Mouse (Mus musculus): ENCODE measurements around the gene Gatad2a. TPM values are rescaled to one million over a fixed set of nuclear protein-coding genes. Genes with fewer than 3 reads are reported as not detected.
"Not testable (repeated sequence)": the region's sequence is repeated elsewhere in the genome, so short reads cannot be mapped to it uniquely, and the experiment has no call there.

Gatad2a gene
- polyA plus RNA-seq, 1 experiment from 2014 or later: 28.1 TPM

DNA sequence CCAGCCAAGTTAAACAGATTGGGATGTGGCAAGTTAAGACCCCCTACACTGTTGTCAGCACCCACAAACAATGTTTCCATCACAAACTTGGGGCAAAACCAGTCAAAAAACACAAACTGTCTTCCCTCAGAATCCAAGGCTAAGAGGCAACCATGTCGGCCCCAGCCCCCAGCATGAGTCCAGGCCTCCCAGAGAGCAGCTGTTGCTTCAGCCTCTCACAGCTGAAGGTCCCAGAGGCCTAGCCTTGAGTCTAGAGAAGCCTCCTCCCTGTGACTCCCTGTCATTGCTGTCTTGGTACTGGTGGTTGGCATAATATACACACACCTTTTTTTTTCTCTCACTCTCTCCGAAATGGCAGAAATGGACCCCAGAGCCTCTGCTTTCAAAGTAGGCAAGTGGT, 39.5 kb downstream of the Gatad2a start:
- no peaks in the 10 kb centered on the region for H3K4me1 ChIP-seq (ENCODE audit: control insufficient read depth, insufficient read depth, low read length)
- no peak overlapping the region for H3K27ac ChIP-seq (replicated peaks; ENCODE audit: low read depth, low read length)
- no peak overlapping the region for H3K9ac ChIP-seq (replicated peaks; ENCODE audit: low read length)
- H3K36me3 ChIP-seq (ENCODE audit: control insufficient read depth, insufficient read depth, low read length): no peaks in the 10 kb centered on the region
- H3K9me3 ChIP-seq (ENCODE audit: control insufficient read depth, low read length): no peaks in the 10 kb centered on the region
- WGBS: 77% methylated on average over 2 of the region's 2 CpGs
- no peak for ATAC-seq (ENCODE audit: low FRiP score, low TSS enrichment)
- no peak overlapping the region for H3K4me2 ChIP-seq (ENCODE audit: low read length)
- no peaks in the 10 kb centered on the region for H3K27me3 ChIP-seq (ENCODE audit: control insufficient read depth, insufficient read depth, low read length)
- H3K4me3 ChIP-seq (replicated peaks; ENCODE audit: low read depth, low read length): no peak overlapping the region
- no peak for DNase-seq

- 70% methylated on average over 1 of the region's 1 CpGs for WGBS
- Histone ChIP-seq H3K4me1 (ENCODE audit: control insufficient read depth, insufficient read depth, low read length) (no peaks in the 10 kb centered on the region), H3K9ac (replicated peaks; ENCODE audit: low read length) (no peak overlapping the region), H3K36me3 (ENCODE audit: control insufficient read depth, insufficient read depth, low read length) (no peaks in the 10 kb centered on the region), H3K4me3 (replicated peaks; ENCODE audit: low read depth, low read length) (no peak overlapping the region), H3K4me2 (ENCODE audit: low read length) (no peak overlapping the region), H3K27me3 (ENCODE audit: control insufficient read depth, insufficient read depth, low read length) (no peaks in the 10 kb centered on the region), H3K27ac (replicated peaks; ENCODE audit: low read depth, low read length) (no peak overlapping the region), H3K9me3 (ENCODE audit: control insufficient read depth, low read length) (no peaks in the 10 kb centered on the region)
- no peak for ATAC-seq (ENCODE audit: low FRiP score, low TSS enrichment)
- DNase-seq: no peak
These were observed 41.5 kb downstream of the Gatad2a start for GRCm38 (mm10) chr8:69954642-69955041.

GRCm38 (mm10) chr8:69954213-69954612, 42.0 kb downstream of the Gatad2a start:
- H3K36me3 ChIP-seq (ENCODE audit: control insufficient read depth, insufficient read depth, low read length): no peaks in the 10 kb centered on the region
- H3K4me3 ChIP-seq (replicated peaks; ENCODE audit: low read depth, low read length): no peak overlapping the region
- no peak overlapping the region for H3K4me2 ChIP-seq (ENCODE audit: low read length)
- H3K27ac ChIP-seq (replicated peaks; ENCODE audit: low read depth, low read length): no peak overlapping the region
- H3K9me3 ChIP-seq (ENCODE audit: control insufficient read depth, low read length): no peaks in the 10 kb centered on the region
- DNase-seq (no peak), ATAC-seq (ENCODE audit: low FRiP score, low TSS enrichment) (no peak)
- H3K9ac ChIP-seq (replicated peaks; ENCODE audit: low read length): no peak overlapping the region
- 83% methylated on average over 4 of the region's 4 CpGs for WGBS
- H3K4me1 ChIP-seq (ENCODE audit: control insufficient read depth, insufficient read depth, low read length): no peaks in the 10 kb centered on the region
- no peaks in the 10 kb centered on the region for H3K27me3 ChIP-seq (ENCODE audit: control insufficient read depth, insufficient read depth, low read length)

DNA sequence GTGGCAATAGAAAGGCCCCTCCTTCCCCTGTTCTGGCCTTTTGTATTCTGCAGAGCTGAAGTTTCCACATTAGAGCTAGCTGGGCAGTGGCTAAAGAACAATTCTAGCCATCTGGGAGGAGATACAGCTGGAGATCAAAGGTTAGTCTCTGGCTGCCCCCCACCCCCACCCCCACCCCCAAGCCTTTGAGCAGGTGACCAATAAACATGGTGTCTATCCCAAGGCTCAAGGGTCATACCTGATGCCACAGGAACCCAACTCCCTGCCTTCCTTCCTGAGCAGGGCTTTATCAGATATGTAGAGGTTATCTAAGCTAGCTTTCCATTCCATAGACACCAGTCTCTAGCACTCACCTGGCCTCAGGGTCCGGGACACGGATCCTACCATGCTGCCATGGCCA, 45.9 kb downstream of the Gatad2a start:
- Histone ChIP-seq H3K27ac (replicated peaks; ENCODE audit: low read depth, low read length) (no peak overlapping the region), H3K9ac (replicated peaks; ENCODE audit: low read length) (no peak overlapping the region), H3K4me3 (replicated peaks; ENCODE audit: low read depth, low read length) (no peak overlapping the region), H3K4me2 (ENCODE audit: low read length) (no peak overlapping the region), H3K36me3 (ENCODE audit: control insufficient read depth, insufficient read depth, low read length) (no peaks in the 10 kb centered on the region), H3K9me3 (ENCODE audit: control insufficient read depth, low read length) (no peaks in the 10 kb centered on the region), H3K4me1 (ENCODE audit: control insufficient read depth, insufficient read depth, low read length) (no peaks in the 10 kb centered on the region), H3K27me3 (ENCODE audit: control insufficient read depth, insufficient read depth, low read length) (no peaks in the 10 kb centered on the region)
- 94% methylated on average over 2 of the region's 2 CpGs for WGBS
- ATAC-seq (ENCODE audit: low FRiP score, low TSS enrichment): no peak
- no peak for DNase-seq

GRCm38 (mm10) chr8:69942495-69942894, 53.7 kb downstream of the Gatad2a start:
- H3K4me1 ChIP-seq (ENCODE audit: control insufficient read depth, insufficient read depth, low read length); H3K27ac ChIP-seq (replicated peaks; ENCODE audit: low read depth, low read length); H3K4me3 ChIP-seq (replicated peaks; ENCODE audit: low read depth, low read length); DNase-seq; H3K36me3 ChIP-seq (ENCODE audit: control insufficient read depth, insufficient read depth, low read length); H3K9me3 ChIP-seq (ENCODE audit: control insufficient read depth, low read length); ATAC-seq (ENCODE audit: low FRiP score, low TSS enrichment); H3K9ac ChIP-seq (replicated peaks; ENCODE audit: low read length); H3K27me3 ChIP-seq (ENCODE audit: control insufficient read depth, insufficient read depth, low read length); H3K4me2 ChIP-seq (ENCODE audit: low read length): not testable (repeated sequence)
- 95% methylated on average over 2 of the region's 3 CpGs for WGBS

- Histone ChIP-seq H3K4me3 (replicated peaks; ENCODE audit: low read depth, low read length) (no peak overlapping the region), H3K4me2 (ENCODE audit: low read length) (no peak overlapping the region), H3K4me1 (ENCODE audit: control insufficient read depth, insufficient read depth, low read length) (0 out of 2 replicates have a peak, but pooled peaks cover 2% of the 10 kb centered on the region), H3K36me3 (ENCODE audit: control insufficient read depth, insufficient read depth, low read length) (0 out of 2 replicates have a peak, but pooled peaks cover 2% of the 10 kb centered on the region), H3K9me3 (ENCODE audit: control insufficient read depth, low read length) (no peaks in the 10 kb centered on the region), H3K27ac (replicated peaks; ENCODE audit: low read depth, low read length) (no peak overlapping the region), H3K27me3 (ENCODE audit: control insufficient read depth, insufficient read depth, low read length) (no peaks in the 10 kb centered on the region), H3K9ac (replicated peaks; ENCODE audit: low read length) (no peak overlapping the region)
- DNase-seq (no peak), ATAC-seq (ENCODE audit: low FRiP score, low TSS enrichment) (no peak)
- 98% methylated on average over 2 of the region's 2 CpGs for WGBS
These were observed 55.8 kb downstream of the Gatad2a start for GRCm38 (mm10) chr8:69940386-69940785.

DNA sequence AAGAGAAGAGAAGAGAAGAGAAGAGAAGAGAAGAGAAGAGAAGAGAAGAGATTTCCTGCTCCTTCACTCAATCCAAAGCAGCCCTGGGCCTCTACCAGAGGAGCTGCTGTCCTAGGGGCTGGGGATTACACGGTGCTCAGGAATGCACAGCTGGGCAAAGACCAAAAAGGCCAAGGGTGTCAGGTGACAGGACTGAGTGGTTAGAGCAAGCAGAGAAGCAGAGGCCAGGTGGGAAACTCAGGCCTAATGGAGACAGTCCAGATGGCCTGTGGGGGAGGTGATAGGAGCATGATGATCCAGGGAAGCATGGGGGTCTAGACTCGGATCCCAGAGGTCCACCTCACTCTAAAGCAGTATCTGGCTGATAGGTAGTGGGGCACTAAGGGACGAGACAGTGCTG, 56.6 kb downstream of the Gatad2a start:
- 53% methylated on average over 3 of the region's 3 CpGs for WGBS

DNA sequence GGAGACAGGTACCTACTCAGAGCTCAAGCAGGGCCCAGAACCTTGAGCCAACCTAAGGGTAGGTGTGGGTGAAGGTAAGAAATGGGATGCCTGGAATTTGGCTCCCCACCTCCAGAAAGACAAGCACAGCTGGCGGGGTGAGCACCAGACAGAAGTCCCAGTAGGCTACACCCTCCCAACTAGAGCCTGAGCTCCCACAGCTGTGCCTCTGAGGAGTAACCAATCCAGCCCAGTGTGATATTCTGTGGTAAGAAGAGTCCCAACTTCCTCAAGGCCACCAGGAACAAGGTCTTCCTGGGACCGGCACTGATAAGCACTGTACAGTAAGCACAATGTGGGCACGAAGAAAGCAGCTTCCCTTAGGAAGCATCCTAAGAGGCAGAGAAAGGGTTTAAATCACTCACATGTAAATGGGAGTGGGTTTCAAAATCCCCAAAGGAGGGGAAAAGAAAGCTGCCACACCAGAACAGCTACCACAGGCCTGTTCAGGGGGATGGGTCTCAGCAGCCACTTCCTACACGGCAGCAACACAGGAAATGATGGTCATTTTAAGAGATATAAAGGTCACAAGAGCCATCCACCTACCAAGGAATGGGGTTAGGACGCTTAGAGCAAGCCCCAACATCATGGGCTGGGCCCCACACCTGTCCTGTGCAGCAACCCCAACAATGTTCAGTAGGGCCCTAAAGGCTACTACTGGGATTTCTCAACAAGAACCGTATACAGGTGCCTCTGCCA, 57.8 kb downstream of the Gatad2a start:
- no peak for DNase-seq
- H3K4me1 ChIP-seq (ENCODE audit: control insufficient read depth, insufficient read depth, low read length): 0 out of 2 replicates have a peak, but pooled peaks cover 2% of the 10 kb centered on the region
- no peaks in the 10 kb centered on the region for H3K9me3 ChIP-seq (ENCODE audit: control insufficient read depth, low read length)
- H3K36me3 ChIP-seq (ENCODE audit: control insufficient read depth, insufficient read depth, low read length): peaks cover 2% of the 10 kb centered on the region; the same call in 1 of the 2 replicates
- WGBS: 96% methylated on average over 6 of the region's 6 CpGs
- H3K4me2 ChIP-seq (ENCODE audit: low read length): no peak overlapping the region
- no peak overlapping the region for H3K4me3 ChIP-seq (replicated peaks; ENCODE audit: low read depth, low read length)
- no peak overlapping the region for H3K9ac ChIP-seq (replicated peaks; ENCODE audit: low read length)
- H3K27me3 ChIP-seq (ENCODE audit: control insufficient read depth, insufficient read depth, low read length): no peaks in the 10 kb centered on the region
- no peak overlapping the region for H3K27ac ChIP-seq (replicated peaks; ENCODE audit: low read depth, low read length)
- ATAC-seq (ENCODE audit: low FRiP score, low TSS enrichment): no peak

More for the DNA sequence above, 56.6 kb downstream of the Gatad2a start:
- Histone ChIP-seq H3K4me3 (replicated peaks; ENCODE audit: low read depth, low read length) (no peak overlapping the region), H3K9ac (replicated peaks; ENCODE audit: low read length) (no peak overlapping the region), H3K27ac (replicated peaks; ENCODE audit: low read depth, low read length) (no peak overlapping the region), H3K4me2 (ENCODE audit: low read length) (no peak overlapping the region), H3K9me3 (ENCODE audit: control insufficient read depth, low read length) (no peaks in the 10 kb centered on the region), H3K4me1 (ENCODE audit: control insufficient read depth, insufficient read depth, low read length) (0 out of 2 replicates have a peak, but pooled peaks cover 2% of the 10 kb centered on the region), H3K27me3 (ENCODE audit: control insufficient read depth, insufficient read depth, low read length) (no peaks in the 10 kb centered on the region), H3K36me3 (ENCODE audit: control insufficient read depth, insufficient read depth, low read length) (peaks cover 2% of the 10 kb centered on the region; the same call in 1 of the 2 replicates)
- ATAC-seq (ENCODE audit: low FRiP score, low TSS enrichment) (no peak), DNase-seq (no peak)

DNA sequence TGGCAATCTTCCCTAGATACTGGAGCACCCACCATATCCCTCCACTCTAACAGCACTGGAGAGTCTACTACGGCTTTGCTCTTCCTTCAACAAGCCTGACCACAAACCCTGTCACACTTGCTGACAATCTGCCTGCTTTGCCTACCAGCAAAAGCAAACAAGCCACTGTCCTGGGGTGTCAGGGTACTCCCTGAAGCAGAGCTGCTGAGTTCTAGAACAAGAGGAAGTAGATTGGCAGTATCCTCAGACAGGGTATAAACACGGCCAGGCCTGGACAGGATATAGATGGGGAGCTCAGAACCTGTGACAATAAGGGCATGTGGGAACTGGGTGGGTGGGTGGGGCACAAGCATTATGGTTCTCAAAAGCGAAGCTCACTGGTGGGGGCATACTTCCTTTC, 58.7 kb downstream of the Gatad2a start:
- Histone ChIP-seq H3K4me3 (replicated peaks; ENCODE audit: low read depth, low read length) (no peak overlapping the region), H3K27ac (replicated peaks; ENCODE audit: low read depth, low read length) (no peak overlapping the region), H3K27me3 (ENCODE audit: control insufficient read depth, insufficient read depth, low read length) (no peaks in the 10 kb centered on the region), H3K36me3 (ENCODE audit: control insufficient read depth, insufficient read depth, low read length) (peaks cover 2% of the 10 kb centered on the region; the same call in 1 of the 2 replicates), H3K9me3 (ENCODE audit: control insufficient read depth, low read length) (no peaks in the 10 kb centered on the region), H3K4me1 (ENCODE audit: control insufficient read depth, insufficient read depth, low read length) (0 out of 2 replicates have a peak, but pooled peaks cover 2% of the 10 kb centered on the region), H3K4me2 (ENCODE audit: low read length) (no peak overlapping the region), H3K9ac (replicated peaks; ENCODE audit: low read length) (no peak overlapping the region)
- WGBS: 93% methylated on average over 3 of the region's 3 CpGs
- ATAC-seq (ENCODE audit: low FRiP score, low TSS enrichment) (no peak), DNase-seq (no peak)

Data from midbrain, embryonic 14.5 days (tissue).